Mouse (Mus musculus) R1 (cell line): ENCODE results near the gene Ttc22.

Experiments
- DNase-seq: peaks from one replicate; pipeline ENCODE4 v3.0.0-alpha.2; 2018; ENCODE audit warnings: low read depth, low spot score

Gene Ttc22

DNA sequence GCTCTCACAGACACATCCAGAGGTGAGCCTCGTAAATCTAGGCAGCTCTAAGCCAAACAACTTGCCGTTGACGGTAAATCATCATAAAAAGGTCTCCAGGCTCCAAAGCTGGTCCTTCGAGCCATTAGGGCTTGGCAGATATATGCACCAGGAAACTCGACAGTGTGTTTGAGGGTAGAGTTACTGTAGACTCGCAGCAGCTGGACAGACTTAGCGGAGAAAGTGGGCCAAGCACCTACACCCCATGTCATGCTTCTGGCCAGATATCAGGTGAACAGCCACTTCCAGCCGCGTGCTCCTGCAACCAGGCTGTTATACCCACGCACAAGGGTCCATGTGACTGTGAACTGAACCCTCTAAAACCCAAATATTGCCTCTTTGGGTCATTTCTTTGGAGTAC is 33.4 kb downstream of the Ttc22 start:
- no peak for DNase-seq

DNA sequence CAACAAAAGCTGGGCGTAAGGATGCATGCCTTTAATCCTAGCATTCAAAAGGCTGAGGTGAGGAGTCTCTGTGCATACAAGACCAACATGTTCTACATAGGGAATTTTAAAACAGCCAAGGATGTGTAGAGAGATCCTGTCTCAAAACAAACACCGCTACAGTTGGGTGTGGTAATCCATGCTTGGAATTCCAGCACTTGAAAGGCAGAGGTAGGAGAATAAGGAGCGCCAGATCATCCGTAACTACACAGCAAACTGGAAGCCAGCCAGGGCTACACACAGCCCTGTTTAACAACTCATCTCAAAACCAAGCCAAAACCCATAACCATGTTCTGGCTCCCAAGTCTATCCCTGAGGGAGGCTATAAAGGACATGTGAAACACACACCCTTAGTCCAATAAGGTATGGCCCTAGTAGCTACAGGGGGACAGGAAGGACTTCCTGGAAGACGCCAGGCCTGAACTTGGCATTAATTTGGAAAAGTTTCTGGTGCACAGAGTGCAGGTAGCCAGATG is 41.8 kb downstream of the Ttc22 start:
- peak; percentile 78 for DNase-seq

GRCm38 (mm10) chr4:106664697-106665096 is 42.5 kb downstream of the Ttc22 start:
- DNase-seq = peak; percentile 41

- DNase-seq = no peak
These were observed 43.0 kb downstream of the Ttc22 start for GRCm38 (mm10) chr4:106665269-106665668.

DNA sequence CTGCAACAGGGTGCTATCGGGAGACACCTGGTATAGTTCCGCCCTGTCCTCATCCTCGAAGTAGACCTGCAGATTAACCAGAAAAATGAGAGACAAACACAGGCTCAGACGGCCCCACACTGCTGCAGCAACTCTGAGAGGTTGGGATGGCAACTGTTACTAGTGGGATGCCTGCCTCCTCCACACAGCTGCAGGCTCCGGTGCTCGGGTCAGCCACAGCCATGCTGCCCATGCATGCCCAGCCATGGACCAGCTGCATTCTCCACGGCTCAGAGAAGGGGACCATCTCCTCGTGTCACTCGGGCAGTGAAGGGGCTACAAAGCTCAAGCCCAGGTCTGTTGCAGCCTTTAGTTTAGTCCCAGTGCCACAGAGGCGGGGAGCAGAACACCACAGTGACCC is 43.4 kb downstream of the Ttc22 start:
- DNase-seq = no peak

GRCm38 (mm10) chr4:106666546-106666945 is 44.3 kb downstream of the Ttc22 start:
- no peak for DNase-seq

DNA sequence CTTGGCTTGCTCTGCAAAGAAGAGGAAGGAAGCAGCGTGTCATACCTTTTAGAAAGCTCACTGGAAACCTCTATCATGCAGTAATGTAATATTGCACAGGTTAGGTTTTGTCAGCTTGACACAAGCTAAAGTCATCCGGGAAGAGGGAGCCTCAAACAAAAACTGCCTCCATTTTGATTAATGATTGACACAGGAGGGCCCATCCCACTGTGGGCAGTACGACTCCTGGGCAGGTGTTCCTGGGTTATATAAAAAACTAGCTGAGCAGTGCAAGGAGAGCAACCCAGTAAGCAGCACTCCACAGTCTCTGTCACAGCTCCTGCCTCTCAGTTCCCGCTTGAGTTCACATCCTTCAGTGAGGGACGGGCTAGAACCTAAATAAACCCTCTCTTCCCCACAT is 54.5 kb downstream of the Ttc22 start:
- DNase-seq = no peak

DNA sequence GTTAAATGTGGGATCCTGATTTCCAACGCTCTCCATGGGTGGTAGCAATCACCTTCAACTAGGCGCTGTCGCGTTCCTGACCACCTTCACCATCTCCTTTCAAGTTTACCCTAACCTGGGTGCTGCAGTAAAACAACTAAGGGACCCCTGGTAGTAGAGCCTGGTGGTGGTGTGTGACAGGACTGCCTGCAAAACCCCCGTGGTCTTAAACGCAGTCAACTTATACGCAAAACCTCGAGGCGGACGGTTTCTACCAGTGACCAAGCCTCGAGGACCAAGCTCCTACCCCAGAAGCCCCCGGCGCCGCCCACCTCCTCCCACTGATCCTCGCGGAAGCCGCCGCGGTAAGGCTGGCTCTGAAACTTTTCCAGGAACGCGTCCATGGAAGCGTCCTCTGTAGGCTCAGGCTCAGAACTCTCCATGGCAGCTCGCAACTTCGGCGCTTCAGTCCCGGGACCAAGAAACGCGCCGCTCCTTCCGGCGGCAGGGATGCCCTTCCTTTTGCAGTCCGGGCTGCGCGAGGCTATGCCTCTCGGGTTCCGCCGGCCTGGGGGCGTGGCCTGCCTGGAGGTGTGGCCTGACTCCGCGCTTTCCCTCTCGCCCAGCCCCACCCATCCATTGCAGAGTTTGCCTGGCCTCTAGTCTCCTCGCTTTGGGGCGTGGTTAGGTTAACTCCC is 56.3 kb downstream of the Ttc22 start, which contains the start of gene Ttc4:
Gene Ttc4 (minus strand): TSS at position 503 of the 677 bp plus-strand sequence.
- DNase-seq = peak; percentile 96

- no peak for DNase-seq
These were observed 56.9 kb downstream of the Ttc22 start for GRCm38 (mm10) chr4:106679152-106679551.

- DNase-seq = no peak
These were observed 58.7 kb downstream of the Ttc22 start for GRCm38 (mm10) chr4:106680955-106681354.

- DNase-seq = no peak
These were observed 66.5 kb downstream of the Ttc22 start for GRCm38 (mm10) chr4:106688636-106689296.
